Mouse (Mus musculus): ENCODE results near the gene Bbs2. TPM values are rescaled to one million over a fixed set of nuclear protein-coding genes. Genes with fewer than 3 reads are reported as not detected.

The Bbs2 gene
- polyA plus RNA-seq, 1 experiment from 2014 or later, result 8.7 TPM

GRCm38 (mm10) chr8:94110526-94111177, 11.9 kb upstream of the Bbs2 start:
- no peaks in the 10 kb centered on the region for H3K36me3 ChIP-seq (ENCODE audit: control insufficient read depth, insufficient read depth, low read length)
- no peak overlapping the region for H3K4me3 ChIP-seq (ENCODE audit: low read depth, low read length)
- peaks cover 10% of the 10 kb centered on the region for H3K4me1 ChIP-seq (replicated peaks; ENCODE audit: control insufficient read depth, insufficient read depth, low read length)
- WGBS, result 68% methylated on average over 6 of the region's 6 CpGs
- no peak for DNase-seq (ENCODE audit: low spot score)
- ATAC-seq (replicated peaks; ENCODE audit: low FRiP score), result no peak
- H3K4me2 ChIP-seq, result no peak overlapping the region
- no peaks in the 10 kb centered on the region for H3K27me3 ChIP-seq (replicated peaks; ENCODE audit: control insufficient read depth, insufficient read depth, low read length)
- H3K9me3 ChIP-seq (ENCODE audit: control insufficient read depth, low read length), result no peaks in the 10 kb centered on the region
- no peak overlapping the region for H3K9ac ChIP-seq (ENCODE audit: low read depth, low read length)
- no peak overlapping the region for H3K27ac ChIP-seq (ENCODE audit: low read depth, low read length)

- 79% methylated on average over 5 of the region's 5 CpGs for WGBS
- Histone ChIP-seq H3K9ac (ENCODE audit: low read depth, low read length) (no peak overlapping the region), H3K4me3 (ENCODE audit: low read depth, low read length) (no peak overlapping the region), H3K4me2 (no peak overlapping the region), H3K4me1 (replicated peaks; ENCODE audit: control insufficient read depth, insufficient read depth, low read length) (peaks cover 10% of the 10 kb centered on the region), H3K27me3 (replicated peaks; ENCODE audit: control insufficient read depth, insufficient read depth, low read length) (no peaks in the 10 kb centered on the region), H3K27ac (ENCODE audit: low read depth, low read length) (peak overlapping the region; percentile 48), H3K36me3 (ENCODE audit: control insufficient read depth, insufficient read depth, low read length) (no peaks in the 10 kb centered on the region), H3K9me3 (ENCODE audit: control insufficient read depth, low read length) (no peaks in the 10 kb centered on the region)
- DNase-seq (ENCODE audit: low spot score), result no peak
- ATAC-seq (replicated peaks; ENCODE audit: low FRiP score), result 0 out of 2 replicates have a peak, but pooled peaks have one; percentile 19
These were observed 11.1 kb upstream of the Bbs2 start for GRCm38 (mm10) chr8:94109835-94110234.

- ATAC-seq (replicated peaks; ENCODE audit: low FRiP score) (peak; percentile 94), DNase-seq (ENCODE audit: low spot score) (no peak)
- no peak overlapping the region for H3K4me2 ChIP-seq
These were observed 10.7 kb upstream of the Bbs2 start for GRCm38 (mm10) chr8:94109396-94109795.

GRCm38 (mm10) chr8:94107871-94108270, 9.1 kb upstream of the Bbs2 start:
- Histone ChIP-seq H3K4me1 (replicated peaks; ENCODE audit: control insufficient read depth, insufficient read depth, low read length) (peaks cover 6% of the 10 kb centered on the region; the same call in 1 of the 2 replicates), H3K4me3 (ENCODE audit: low read depth, low read length) (no peak overlapping the region), H3K27ac (ENCODE audit: low read depth, low read length) (no peak overlapping the region), H3K36me3 (ENCODE audit: control insufficient read depth, insufficient read depth, low read length) (no peaks in the 10 kb centered on the region), H3K27me3 (replicated peaks; ENCODE audit: control insufficient read depth, insufficient read depth, low read length) (no peaks in the 10 kb centered on the region), H3K4me2 (no peak overlapping the region), H3K9me3 (ENCODE audit: control insufficient read depth, low read length) (no peaks in the 10 kb centered on the region), H3K9ac (ENCODE audit: low read depth, low read length) (no peak overlapping the region)
- DNase-seq (ENCODE audit: low spot score), result no peak
- 64% methylated on average over 3 of the region's 3 CpGs for WGBS
- no peak for ATAC-seq (replicated peaks; ENCODE audit: low FRiP score)

More at GRCm38 (mm10) chr8:94109396-94109795, 10.7 kb upstream of the Bbs2 start:
- Histone ChIP-seq H3K4me1 (replicated peaks; ENCODE audit: control insufficient read depth, insufficient read depth, low read length) (peaks cover 10% of the 10 kb centered on the region), H3K27me3 (replicated peaks; ENCODE audit: control insufficient read depth, insufficient read depth, low read length) (no peaks in the 10 kb centered on the region), H3K9me3 (ENCODE audit: control insufficient read depth, low read length) (no peaks in the 10 kb centered on the region), H3K9ac (ENCODE audit: low read depth, low read length) (no peak overlapping the region), H3K27ac (ENCODE audit: low read depth, low read length) (peak overlapping the region; percentile 48), H3K4me3 (ENCODE audit: low read depth, low read length) (no peak overlapping the region), H3K36me3 (ENCODE audit: control insufficient read depth, insufficient read depth, low read length) (no peaks in the 10 kb centered on the region)
- WGBS, result 60% methylated on average over 6 of the region's 6 CpGs

GRCm38 (mm10) chr8:94104146-94104545, 5.4 kb upstream of the Bbs2 start:
- Histone ChIP-seq H3K4me3 (ENCODE audit: low read depth, low read length) (no peak overlapping the region), H3K9ac (ENCODE audit: low read depth, low read length) (no peak overlapping the region), H3K36me3 (ENCODE audit: control insufficient read depth, insufficient read depth, low read length) (no peaks in the 10 kb centered on the region), H3K4me1 (replicated peaks; ENCODE audit: control insufficient read depth, insufficient read depth, low read length) (peaks cover under 1% of the 10 kb centered on the region; the same call in 1 of the 2 replicates), H3K9me3 (ENCODE audit: control insufficient read depth, low read length) (no peaks in the 10 kb centered on the region), H3K4me2 (no peak overlapping the region), H3K27me3 (replicated peaks; ENCODE audit: control insufficient read depth, insufficient read depth, low read length) (no peaks in the 10 kb centered on the region; the same call in 1 of the 2 replicates), H3K27ac (ENCODE audit: low read depth, low read length) (no peak overlapping the region)
- 45% methylated on average over 5 of the region's 5 CpGs for whole genome bisulfite sequencing
- DNase-seq (ENCODE audit: low spot score) (no peak), ATAC-seq (replicated peaks; ENCODE audit: low FRiP score) (no peak)

GRCm38 (mm10) chr8:94098996-94099395, 268 bp upstream of the Bbs2 start:
- ATAC-seq (replicated peaks; ENCODE audit: low FRiP score) (no peak), DNase-seq (ENCODE audit: low spot score) (no peak)
- H3K4me1 ChIP-seq (replicated peaks; ENCODE audit: control insufficient read depth, insufficient read depth, low read length), result peaks cover 3% of the 10 kb centered on the region; the same call in 1 of the 2 replicates
- no peaks in the 10 kb centered on the region for H3K9me3 ChIP-seq (ENCODE audit: control insufficient read depth, low read length)
- no peaks in the 10 kb centered on the region; the same call in 1 of the 2 replicates for H3K27me3 ChIP-seq (replicated peaks; ENCODE audit: control insufficient read depth, insufficient read depth, low read length)
- H3K4me2 ChIP-seq, result peak overlapping the region; percentile 71
- H3K4me3 ChIP-seq (ENCODE audit: low read depth, low read length), result no peak overlapping the region
- H3K9ac ChIP-seq (ENCODE audit: low read depth, low read length), result no peak overlapping the region
- WGBS, result 60% methylated on average over 4 of the region's 4 CpGs
- H3K36me3 ChIP-seq (ENCODE audit: control insufficient read depth, insufficient read depth, low read length), result no peaks in the 10 kb centered on the region
- no peak overlapping the region for H3K27ac ChIP-seq (ENCODE audit: low read depth, low read length)

- Histone ChIP-seq H3K27me3 (replicated peaks; ENCODE audit: control insufficient read depth, insufficient read depth, low read length) (no peaks in the 10 kb centered on the region), H3K9ac (ENCODE audit: low read depth, low read length) (no peak overlapping the region), H3K4me1 (replicated peaks; ENCODE audit: control insufficient read depth, insufficient read depth, low read length) (peaks cover 3% of the 10 kb centered on the region; the same call in 1 of the 2 replicates), H3K9me3 (ENCODE audit: control insufficient read depth, low read length) (no peaks in the 10 kb centered on the region), H3K4me3 (ENCODE audit: low read depth, low read length) (no peak overlapping the region), H3K27ac (ENCODE audit: low read depth, low read length) (no peak overlapping the region), H3K4me2 (no peak overlapping the region), H3K36me3 (ENCODE audit: control insufficient read depth, insufficient read depth, low read length) (no peaks in the 10 kb centered on the region)
- DNase-seq (ENCODE audit: low spot score) (no peak), ATAC-seq (replicated peaks; ENCODE audit: low FRiP score) (no peak)
- 75% methylated on average over 6 of the region's 6 CpGs for WGBS
These were observed 4.4 kb downstream of the Bbs2 start for GRCm38 (mm10) chr8:94094281-94094680.

GRCm38 (mm10) chr8:94092848-94093247, 5.9 kb downstream of the Bbs2 start:
- Histone ChIP-seq H3K4me2 (no peak overlapping the region), H3K4me3 (ENCODE audit: low read depth, low read length) (no peak overlapping the region), H3K27ac (ENCODE audit: low read depth, low read length) (no peak overlapping the region), H3K36me3 (ENCODE audit: control insufficient read depth, insufficient read depth, low read length) (no peaks in the 10 kb centered on the region), H3K9me3 (ENCODE audit: control insufficient read depth, low read length) (no peaks in the 10 kb centered on the region), H3K27me3 (replicated peaks; ENCODE audit: control insufficient read depth, insufficient read depth, low read length) (no peaks in the 10 kb centered on the region), H3K4me1 (replicated peaks; ENCODE audit: control insufficient read depth, insufficient read depth, low read length) (no peaks in the 10 kb centered on the region; the same call in 1 of the 2 replicates), H3K9ac (ENCODE audit: low read depth, low read length) (no peak overlapping the region)
- ATAC-seq (replicated peaks; ENCODE audit: low FRiP score) (no peak), DNase-seq (ENCODE audit: low spot score) (no peak)
- 82% methylated on average over 9 of the region's 9 CpGs for WGBS

- ATAC-seq (replicated peaks; ENCODE audit: low FRiP score), result no peak
- 71% methylated on average over 6 of the region's 6 CpGs for WGBS
These were observed 9.0 kb downstream of the Bbs2 start for GRCm38 (mm10) chr8:94089715-94090114.

More at GRCm38 (mm10) chr8:94089715-94090114, 9.0 kb downstream of the Bbs2 start:
- Histone ChIP-seq H3K4me3 (ENCODE audit: low read depth, low read length) (no peak overlapping the region), H3K9me3 (ENCODE audit: control insufficient read depth, low read length) (no peaks in the 10 kb centered on the region), H3K4me2 (no peak overlapping the region), H3K27ac (ENCODE audit: low read depth, low read length) (no peak overlapping the region), H3K4me1 (replicated peaks; ENCODE audit: control insufficient read depth, insufficient read depth, low read length) (no peaks in the 10 kb centered on the region), H3K27me3 (replicated peaks; ENCODE audit: control insufficient read depth, insufficient read depth, low read length) (no peaks in the 10 kb centered on the region), H3K9ac (ENCODE audit: low read depth, low read length) (no peak overlapping the region), H3K36me3 (ENCODE audit: control insufficient read depth, insufficient read depth, low read length) (no peaks in the 10 kb centered on the region)
- no peak for DNase-seq (ENCODE audit: low spot score)

All from liver, embryonic 11.5 days (tissue).